Mouse (Mus musculus): ENCODE measurements around the gene Xpot. TPM values are rescaled to one million over a fixed set of nuclear protein-coding genes. Genes with fewer than 3 reads are reported as not detected.
A peak's percentile ranks its signal among the peaks of the same experiment; 100 is the strongest.

Gene Xpot
- polyA plus RNA-seq, 1 experiment from 2014 or later = 48.8 TPM

DNA sequence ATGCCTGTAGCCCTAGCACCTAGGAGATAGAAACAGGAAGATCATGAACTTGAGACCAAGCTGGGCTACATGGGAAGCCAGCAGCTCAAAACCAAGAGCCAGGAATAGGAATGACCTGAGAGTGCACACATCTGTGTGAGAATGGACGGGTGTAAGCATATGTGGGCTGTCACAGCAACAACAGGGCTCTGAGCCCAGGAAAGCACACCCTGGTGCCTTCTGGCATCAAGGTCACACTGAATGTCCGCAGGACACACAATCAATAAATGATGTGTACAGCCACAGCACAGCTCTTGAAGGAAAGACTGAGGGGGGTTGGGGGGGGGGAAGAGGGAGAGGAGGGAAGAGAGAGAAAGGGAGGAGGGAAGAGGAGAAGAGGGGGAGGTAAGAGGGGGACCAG, 67.9 kb downstream of the Xpot start:
- Histone ChIP-seq H3K4me1 (no peaks in the 10 kb centered on the region), H3K27me3 (ENCODE audit: insufficient read depth, poor library complexity, severe bottlenecking) (no peaks in the 10 kb centered on the region), H3K9me3 (no peaks in the 10 kb centered on the region), H3K36me3 (peaks cover 88% of the 10 kb centered on the region), H3K4me3 (no peak overlapping the region), H3K27ac (no peak overlapping the region)
- WGBS = 78% methylated on average over 2 of the region's 2 CpGs
- DNase-seq (ENCODE audit: low spot score) = no peak

DNA sequence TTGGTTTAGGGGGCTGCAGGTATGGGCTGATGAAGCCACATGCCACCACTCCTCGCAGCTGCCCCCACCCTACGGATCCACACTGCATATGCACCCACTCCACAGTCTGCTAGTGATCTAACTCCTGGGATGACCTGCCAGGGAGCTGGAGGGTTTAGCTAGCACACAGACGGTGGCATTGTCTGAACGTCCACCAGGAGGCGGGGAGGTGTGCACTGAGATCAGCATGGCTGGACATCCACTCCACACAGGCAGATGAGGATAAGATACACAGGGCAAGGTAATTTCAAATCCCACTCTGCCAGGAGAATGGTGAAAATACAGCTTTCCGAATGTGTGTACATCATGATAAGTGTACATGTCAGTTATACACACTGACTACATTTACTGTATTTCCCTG, 69.9 kb downstream of the Xpot start:
- WGBS = 84% methylated on average over 6 of the region's 6 CpGs
- Histone ChIP-seq H3K9me3 (no peaks in the 10 kb centered on the region), H3K27ac (no peak overlapping the region), H3K4me1 (no peaks in the 10 kb centered on the region), H3K36me3 (peaks cover 91% of the 10 kb centered on the region), H3K4me3 (no peak overlapping the region), H3K27me3 (ENCODE audit: insufficient read depth, poor library complexity, severe bottlenecking) (no peaks in the 10 kb centered on the region)
- no peak for DNase-seq (ENCODE audit: low spot score)

DNA sequence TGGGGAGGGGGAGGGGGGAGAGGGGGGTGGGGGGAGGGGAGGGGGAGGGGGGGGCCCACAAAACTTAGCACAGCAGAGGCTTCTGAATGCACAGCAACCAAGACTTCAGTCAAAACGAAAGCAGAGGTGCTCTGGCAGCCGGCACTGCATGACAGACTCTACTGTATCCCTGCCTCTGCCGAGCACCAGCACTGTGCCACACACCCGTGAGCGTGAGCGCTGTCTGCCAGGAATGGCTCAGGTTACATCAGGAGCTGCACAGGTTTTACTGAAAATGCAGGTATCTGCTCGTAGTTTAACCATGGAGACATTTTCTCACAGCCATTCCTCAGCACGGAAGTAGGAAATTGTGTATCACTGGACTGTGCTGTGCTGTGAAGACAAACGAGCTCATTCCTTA, 75.8 kb downstream of the Xpot start:
- DNase-seq (ENCODE audit: low spot score) = no peak
- H3K27me3 ChIP-seq (ENCODE audit: insufficient read depth, poor library complexity, severe bottlenecking) = no peaks in the 10 kb centered on the region
- peaks cover 7% of the 10 kb centered on the region; the same call in 1 of the 2 replicates for H3K4me1 ChIP-seq
- H3K27ac ChIP-seq = no peak overlapping the region
- no peak overlapping the region for H3K4me3 ChIP-seq
- H3K36me3 ChIP-seq = peaks cover 91% of the 10 kb centered on the region
- WGBS = 88% methylated on average over 9 of the region's 9 CpGs
- no peaks in the 10 kb centered on the region for H3K9me3 ChIP-seq

DNA sequence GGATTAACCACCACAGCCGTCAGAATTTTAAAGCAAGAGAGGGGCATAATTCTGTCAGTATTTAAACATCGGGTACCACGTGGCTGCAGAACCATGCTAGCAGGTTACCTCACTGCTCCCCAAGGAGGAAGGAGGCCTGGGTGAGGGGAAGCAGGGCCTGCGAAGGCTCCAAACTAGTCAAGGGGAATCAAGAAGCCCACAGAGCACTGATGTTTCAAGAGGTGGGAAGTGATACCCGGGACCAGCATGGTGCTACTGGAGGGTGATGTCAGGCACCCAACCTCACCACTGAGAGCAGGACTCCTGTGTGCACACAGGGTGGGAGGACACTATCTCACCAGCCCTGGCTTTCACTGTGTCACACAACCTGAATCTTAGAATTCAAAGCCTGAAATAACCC, 76.5 kb downstream of the Xpot start:
- Histone ChIP-seq H3K9me3 (no peaks in the 10 kb centered on the region), H3K27me3 (ENCODE audit: insufficient read depth, poor library complexity, severe bottlenecking) (no peaks in the 10 kb centered on the region), H3K36me3 (peaks cover 89% of the 10 kb centered on the region), H3K4me3 (no peak overlapping the region), H3K27ac (no peak overlapping the region), H3K4me1 (peaks cover 7% of the 10 kb centered on the region; the same call in 1 of the 2 replicates)
- WGBS = 84% methylated on average over 5 of the region's 5 CpGs
- DNase-seq (ENCODE audit: low spot score) = no peak

DNA sequence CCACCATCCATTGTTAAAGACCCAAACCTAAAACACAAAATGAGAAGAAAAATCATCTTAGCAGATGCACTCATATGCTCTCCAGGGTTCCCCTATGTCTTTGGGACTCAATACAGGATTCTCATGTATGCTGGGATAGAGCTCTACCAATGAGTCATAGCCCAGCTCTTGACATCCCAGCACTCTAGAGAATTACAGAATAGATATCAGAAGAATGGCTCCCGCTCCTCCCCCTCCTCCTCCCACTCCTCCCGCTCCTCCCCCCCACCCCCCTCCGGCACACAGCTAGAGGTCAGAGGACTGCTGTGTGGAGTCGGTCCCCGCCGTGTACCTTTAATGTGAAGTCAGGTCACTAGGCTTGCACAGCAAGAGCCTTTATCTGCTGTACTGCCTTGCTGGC, 79.0 kb downstream of the Xpot start:
- no peak overlapping the region for H3K4me3 ChIP-seq
- WGBS = 52% methylated on average over 6 of the region's 6 CpGs
- H3K9me3 ChIP-seq = no peaks in the 10 kb centered on the region
- peaks cover 68% of the 10 kb centered on the region for H3K36me3 ChIP-seq
- DNase-seq (ENCODE audit: low spot score) = peak; percentile 71
- no peaks in the 10 kb centered on the region for H3K27me3 ChIP-seq (ENCODE audit: insufficient read depth, poor library complexity, severe bottlenecking)
- peaks cover 7% of the 10 kb centered on the region; the same call in 1 of the 2 replicates for H3K4me1 ChIP-seq
- no peak overlapping the region for H3K27ac ChIP-seq

DNA sequence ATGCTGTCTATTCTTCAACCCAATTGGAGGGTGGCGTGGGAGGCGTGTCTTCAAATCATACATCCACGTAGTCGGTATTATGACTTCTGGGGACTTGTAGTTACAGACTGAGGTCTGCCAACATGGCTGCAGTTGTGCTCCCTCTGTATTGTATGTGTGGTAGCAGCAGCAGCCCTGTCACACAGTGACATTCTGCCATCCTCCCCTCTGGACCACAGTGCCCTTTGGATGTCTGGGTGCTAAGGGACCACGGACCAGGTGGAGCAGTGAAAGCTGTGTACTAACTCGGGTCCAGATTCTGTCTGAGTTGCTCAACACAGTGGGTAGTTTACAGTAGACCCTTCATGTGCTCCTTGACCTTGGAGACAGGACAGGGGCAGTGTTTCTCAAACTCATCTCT, 82.6 kb downstream of the Xpot start:
- Histone ChIP-seq H3K4me3 (no peak overlapping the region), H3K27ac (no peak overlapping the region), H3K4me1 (peaks cover 7% of the 10 kb centered on the region; the same call in 1 of the 2 replicates), H3K36me3 (peaks cover 33% of the 10 kb centered on the region), H3K27me3 (ENCODE audit: insufficient read depth, poor library complexity, severe bottlenecking) (no peaks in the 10 kb centered on the region), H3K9me3 (no peaks in the 10 kb centered on the region)
- WGBS = 96% methylated on average over 6 of the region's 6 CpGs
- peak; percentile 66 for DNase-seq (ENCODE audit: low spot score)

DNA sequence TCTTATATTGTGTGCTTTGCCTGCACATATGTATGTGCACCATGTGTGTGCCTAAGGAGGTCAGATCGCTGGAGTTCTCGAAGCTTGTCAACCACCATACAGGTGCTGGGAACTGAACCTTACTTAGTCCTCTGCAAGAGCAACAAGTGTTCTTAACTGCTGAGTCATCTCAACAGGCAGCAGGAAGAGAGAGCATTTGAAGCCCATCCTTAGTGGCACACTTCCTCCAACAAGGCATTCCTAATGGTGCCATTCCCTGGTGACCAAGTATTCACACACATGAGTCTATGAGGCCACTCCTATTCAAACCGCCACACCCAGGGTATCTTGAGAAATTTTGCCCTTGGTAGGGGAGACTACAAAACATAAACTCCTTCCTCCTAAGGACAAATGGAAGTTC, 84.0 kb downstream of the Xpot start:
- no peaks in the 10 kb centered on the region for H3K27me3 ChIP-seq (ENCODE audit: insufficient read depth, poor library complexity, severe bottlenecking)
- no peak overlapping the region for H3K27ac ChIP-seq
- DNase-seq (ENCODE audit: low spot score) = no peak
- H3K36me3 ChIP-seq = peaks cover 25% of the 10 kb centered on the region
- H3K4me3 ChIP-seq = no peak overlapping the region
- H3K4me1 ChIP-seq = peaks cover 10% of the 10 kb centered on the region
- no peaks in the 10 kb centered on the region for H3K9me3 ChIP-seq
- WGBS = 89% methylated on average over 3 of the region's 3 CpGs

Small RNA genes within 50 kb of the gene (microRNA-seq; reads per million reads assigned to microRNA genes)
- gene Gm24330 = not detected

Other genes starting within 250 kb of the Xpot start
- 19.6 and 21.1 TPM in 2 replicates for gene Rassf3, start 150.0 kb downstream of the Xpot start, polyA plus RNA-seq (2016; fragmentation: Nextera tagmentation; extraction: Ambion mirVana)
- gene Tbk1, start 39.5 kb downstream of the Xpot start, polyA plus RNA-seq (2016; fragmentation: Nextera tagmentation; extraction: Ambion mirVana) = 28.1 and 31.4 TPM in 2 replicates
- gene D930020B18Rik, start 15.3 kb upstream of the Xpot start, polyA plus RNA-seq (2016; fragmentation: Nextera tagmentation; extraction: Ambion mirVana) = 0.11 TPM in 1 of 2 replicates, not detected in the other
- 3.1 and 3.9 TPM in 2 replicates for gene BC048403, start 113.6 kb upstream of the Xpot start, polyA plus RNA-seq (2016; fragmentation: Nextera tagmentation; extraction: Ambion mirVana)